Mouse (Mus musculus): ENCODE measurements around the gene Lrrc9. TPM values are rescaled to one million over a fixed set of nuclear protein-coding genes. Genes with fewer than 3 reads are reported as not detected.

Gene Lrrc9
- 0.18 and 0.32 TPM in 2 replicates for polyA plus RNA-seq (2015; fragmentation: Nextera tagmentation; extraction: Ambion mirVana)

GRCm38 (mm10) chr12:72441839-72442576 is at the start of gene Lrrc9:
TSS of gene Lrrc9 (plus strand) at chr12:72441866.

GRCm38 (mm10) chr12:72408954-72409353 is 32.7 kb upstream of the Lrrc9 start, which contains the start of gene Rtn1:
TSS of gene Rtn1 (minus strand) at chr12:72409054.

GRCm38 (mm10) chr12:72536021-72536597 is 94.4 kb downstream of the Lrrc9 start, which contains the start of gene Pcnx4:
TSS of gene Pcnx4 (plus strand) at chr12:72536383.

Small RNA genes lying within 50 kb of the gene (microRNA-seq; reads per million reads assigned to microRNA genes)
- 0 reads per million in 2 experiments for gene Gm44392

Other genes starting within 250 kb of the Lrrc9 start
- gene Rtn1, start 32.8 kb upstream of the Lrrc9 start, polyA plus RNA-seq (2015; fragmentation: Nextera tagmentation; extraction: Ambion mirVana) = 1.8 TPM in 2 replicates
- gene Pcnx4, start 94.5 kb downstream of the Lrrc9 start, polyA plus RNA-seq (2015; fragmentation: Nextera tagmentation; extraction: Ambion mirVana) = 5.4 and 5.9 TPM in 2 replicates
- gene Gm4756, start 207.8 kb downstream of the Lrrc9 start, polyA plus RNA-seq (2015; fragmentation: Nextera tagmentation; extraction: Ambion mirVana) = not detected in 2 replicates
- gene Dhrs7, start 223.0 kb downstream of the Lrrc9 start, polyA plus RNA-seq (2015; fragmentation: Nextera tagmentation; extraction: Ambion mirVana) = 54.9 and 61.8 TPM in 2 replicates

All from skeletal muscle tissue, postnatal 0 days (tissue).